Mouse (Mus musculus) cerebellum, adult 8-10 months (tissue): ENCODE measurements at regions not wholly inside any gene's neighbourhood (a gene's known extent, or its start where the extent isn't known, plus 50 kb on each side); places are given as distances from the start of the nearest gene placed in this dataset.

Source experiments
- DNase-seq: peaks from one replicate; pipeline ENCODE4 v3.0.0; 2022

DNA sequence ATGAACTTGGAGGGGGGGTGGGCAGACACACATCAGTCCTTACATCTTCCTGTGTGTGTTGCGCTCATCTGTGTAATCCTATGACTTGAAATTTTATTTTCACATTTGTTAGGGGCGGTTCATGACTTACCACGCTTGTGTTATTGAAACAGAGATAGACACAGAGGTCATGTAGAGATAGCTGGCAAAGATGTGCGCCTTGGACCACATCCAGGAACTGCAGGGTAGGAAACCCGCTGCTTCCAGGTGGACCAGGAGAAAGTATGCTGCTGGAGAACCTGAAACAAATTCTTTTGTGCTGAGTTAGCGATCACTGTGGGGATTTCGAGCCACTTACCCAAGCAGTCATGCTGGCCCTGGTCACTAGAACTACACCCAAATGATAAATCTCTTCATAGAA, 89.1 kb downstream of the Kcnj2 start:
- no peak for DNase-seq

DNA sequence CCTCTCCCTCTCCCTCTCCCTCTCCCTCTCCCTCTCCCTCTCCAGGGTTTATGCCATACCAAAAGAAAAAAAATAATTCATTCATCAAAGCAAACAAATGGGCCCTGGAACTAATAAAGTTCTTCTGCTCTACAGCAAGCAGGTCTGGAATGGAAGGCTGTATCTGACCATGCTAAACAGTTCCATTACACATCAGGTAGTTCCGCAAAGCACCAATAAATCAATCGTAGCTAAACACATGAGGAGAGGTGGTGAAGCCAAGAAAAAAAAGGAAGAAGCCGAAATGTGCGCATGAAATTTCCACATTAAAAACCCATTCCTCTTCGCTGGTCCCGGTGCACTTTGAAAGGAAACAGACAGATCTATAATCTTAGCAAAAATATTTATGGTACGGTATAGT, 89.8 kb downstream of the Kcnj2 start:
- DNase-seq = no peak

DNA sequence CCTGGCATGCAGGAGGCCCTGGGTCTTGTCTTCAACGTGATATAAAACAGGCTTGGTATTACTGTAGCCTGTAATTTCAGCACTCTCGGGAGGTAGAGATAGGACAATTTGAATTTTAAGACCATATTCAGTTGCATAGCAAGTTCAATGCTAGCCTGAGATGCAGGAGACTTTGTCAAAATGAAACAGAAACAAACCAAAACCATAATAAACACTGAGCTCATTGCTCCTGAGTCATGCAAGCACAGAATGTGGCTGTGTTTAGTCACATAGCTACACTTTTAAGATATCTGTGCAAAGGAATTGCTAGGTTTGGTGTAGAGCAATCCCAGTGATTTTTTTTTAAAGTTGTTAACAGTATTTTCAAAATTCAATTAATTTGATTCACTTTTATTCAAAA, 93.3 kb downstream of the Kcnj2 start:
- DNase-seq = no peak

DNA sequence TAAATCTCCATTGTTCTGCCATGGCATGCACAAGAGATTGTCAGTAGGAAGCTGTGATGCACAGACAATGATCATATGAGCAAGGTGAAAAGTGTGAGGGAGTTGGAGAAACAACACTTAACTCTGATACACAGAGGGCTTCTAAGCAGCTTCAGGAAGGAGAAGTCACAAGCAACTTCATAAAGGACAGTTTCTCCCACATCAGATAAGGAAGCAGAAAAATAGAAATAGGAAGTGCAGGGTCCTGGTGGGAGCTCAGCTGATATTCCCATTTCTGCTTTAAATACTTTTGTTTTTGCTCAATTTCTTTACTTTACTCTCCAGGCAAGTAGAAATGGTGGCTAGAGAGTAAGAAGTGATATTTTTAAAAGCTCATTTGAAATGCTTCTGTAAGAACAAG, 98.9 kb downstream of the Kcnj2 start:
- DNase-seq = no peak

GRCm38 (mm10) chr11:111170174-111170800, 104.3 kb downstream of the Kcnj2 start:
- no peak for DNase-seq

DNA sequence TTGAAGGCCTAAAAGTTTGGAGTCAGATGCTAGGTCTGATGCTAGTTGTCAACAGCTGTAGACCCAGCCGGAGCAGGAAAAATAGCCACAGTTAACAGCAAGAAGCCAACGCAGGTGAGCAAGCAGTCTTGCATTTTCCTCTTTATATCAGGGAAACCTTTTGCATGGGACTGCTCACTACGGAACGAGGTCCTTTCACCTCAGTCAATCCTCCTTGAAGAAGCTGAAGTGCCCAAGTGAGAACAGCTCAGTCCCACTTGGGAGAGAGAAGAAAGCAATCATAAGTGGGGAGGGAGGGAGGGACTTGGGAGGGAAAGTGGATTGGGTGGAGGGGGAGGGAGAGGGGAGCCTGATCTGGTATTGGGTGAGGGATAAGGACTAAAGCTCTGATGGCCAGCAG, 107.6 kb downstream of the Kcnj2 start:
- DNase-seq = no peak

DNA sequence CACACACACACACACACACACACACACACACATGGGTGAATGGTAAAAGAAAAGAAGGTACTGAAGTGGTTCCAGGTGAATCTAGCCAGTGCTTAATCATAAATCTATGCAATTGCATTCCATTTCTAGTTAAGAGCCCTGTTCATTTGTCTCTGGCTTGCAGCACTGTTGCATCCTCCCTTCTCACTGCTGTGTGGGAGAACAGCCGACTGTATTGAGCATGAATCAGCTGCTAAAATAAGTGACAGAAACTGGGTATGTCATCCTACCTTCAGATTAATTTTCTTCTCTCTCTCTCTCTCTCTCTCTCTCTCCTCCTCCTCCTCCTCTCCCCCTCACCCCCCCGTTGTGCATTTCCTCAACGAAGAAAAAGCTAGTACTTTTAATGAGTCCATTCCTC, 109.6 kb downstream of the Kcnj2 start:
- DNase-seq = no peak

DNA sequence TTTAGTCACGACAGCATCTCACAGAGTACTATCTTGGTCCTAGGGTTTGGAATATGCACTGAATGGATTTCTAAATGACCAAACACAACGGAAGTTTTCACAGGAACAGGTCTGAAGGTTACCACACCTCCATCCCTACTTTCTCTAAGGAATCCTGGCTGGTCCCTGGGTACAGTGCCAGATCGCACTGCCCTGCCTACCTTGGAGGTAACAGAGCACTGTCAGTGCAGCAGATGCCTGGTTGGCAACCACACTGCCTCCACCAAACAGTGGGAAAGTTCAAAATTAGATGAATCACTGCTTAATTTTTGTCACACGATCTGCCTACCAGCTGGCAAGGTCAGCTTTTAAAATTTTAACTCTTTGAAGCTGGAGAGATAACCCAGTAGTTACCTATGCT, 111.6 kb downstream of the Kcnj2 start:
- DNase-seq = no peak

DNA sequence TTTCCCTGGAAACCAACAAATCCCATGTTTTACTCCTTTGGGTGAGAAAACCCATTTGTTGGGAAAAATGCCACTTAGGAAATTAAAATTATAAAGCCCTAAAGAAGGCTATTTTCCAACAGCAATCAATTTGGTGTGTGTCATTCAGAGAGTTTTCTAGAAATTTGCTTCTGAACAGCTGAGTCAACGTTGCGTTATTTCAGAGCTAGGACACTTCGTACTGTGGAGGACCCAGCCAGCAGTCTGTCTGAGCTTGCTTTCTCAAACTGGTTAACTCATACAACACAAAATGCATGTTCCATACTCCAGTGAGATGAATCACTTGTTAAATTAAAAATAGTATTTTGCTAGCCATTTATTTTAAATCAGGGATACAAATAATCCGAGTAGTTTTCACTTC, 131.5 kb downstream of the Kcnj2 start:
- no peak for DNase-seq

DNA sequence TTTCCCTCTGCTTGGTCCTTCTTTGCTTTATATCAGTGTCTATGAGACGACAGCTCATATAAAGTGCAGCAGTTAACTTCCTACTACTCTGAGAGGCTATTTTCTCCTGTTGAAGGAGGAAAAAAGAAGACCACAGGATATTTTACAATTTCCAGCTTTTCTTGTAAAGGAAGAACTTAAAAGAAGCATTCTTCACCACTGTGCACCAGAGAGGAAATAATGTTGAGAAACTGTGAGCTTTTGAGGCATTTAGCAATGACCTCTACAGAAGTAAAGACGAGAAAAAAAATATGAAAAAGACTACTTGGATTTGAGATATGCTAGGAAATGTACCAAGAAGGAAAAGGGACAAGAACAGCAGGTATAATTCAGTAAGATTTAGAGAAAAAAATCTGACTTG, 134.5 kb downstream of the Kcnj2 start:
- DNase-seq = no peak

GRCm38 (mm10) chr11:111202780-111203179, 136.8 kb downstream of the Kcnj2 start:
- no peak for DNase-seq

DNA sequence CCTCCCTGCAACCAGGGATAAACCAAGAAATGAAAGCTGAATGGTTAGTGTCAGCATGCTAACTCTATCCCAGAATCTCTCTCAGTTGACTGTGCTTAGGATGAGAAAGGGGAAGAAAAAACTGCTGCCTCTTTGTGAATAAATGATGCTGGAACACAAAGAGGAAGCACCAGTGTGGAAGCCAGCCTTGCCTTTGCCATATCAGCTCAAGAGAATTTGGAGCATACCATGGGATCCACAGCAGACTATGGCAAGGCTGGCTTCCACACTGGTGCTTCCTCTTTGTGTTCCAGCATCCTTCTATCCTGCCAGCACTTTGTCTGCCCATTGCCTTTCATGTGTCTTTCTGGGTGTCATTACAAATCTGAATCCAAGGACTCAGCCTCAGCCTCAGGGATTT, 144.6 kb downstream of the Kcnj2 start:
- DNase-seq = no peak

GRCm38 (mm10) chr11:111212038-111212701, 146.2 kb downstream of the Kcnj2 start:
- no peak for DNase-seq

- no peak for DNase-seq
Measured at GRCm38 (mm10) chr11:111212702-111213328, 146.9 kb downstream of the Kcnj2 start.

GRCm38 (mm10) chr11:111215006-111215405, 149.0 kb downstream of the Kcnj2 start:
- DNase-seq = no peak

DNA sequence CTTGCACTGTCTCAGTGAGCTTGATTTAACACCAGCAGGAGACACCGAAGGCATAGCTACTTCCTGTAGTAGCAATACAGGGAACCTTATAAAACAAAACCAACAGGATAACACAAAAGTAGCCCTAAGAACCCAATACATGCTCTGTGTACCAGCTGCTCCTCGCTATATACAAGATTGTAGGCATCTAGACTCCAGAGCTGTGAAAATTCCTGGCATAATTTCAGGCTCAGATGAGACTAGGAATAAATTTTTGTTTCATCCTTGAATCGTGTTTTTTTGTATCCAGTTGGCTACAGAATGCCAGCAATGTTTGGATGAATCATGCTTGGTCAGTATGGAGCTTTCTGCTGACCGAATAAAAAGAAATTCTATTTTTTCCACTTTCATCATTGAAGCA, 157.9 kb downstream of the Kcnj2 start:
- no peak for DNase-seq

- no peak for DNase-seq
Measured at GRCm38 (mm10) chr11:111227305-111227704, 161.3 kb downstream of the Kcnj2 start.

- no peak for DNase-seq
Measured at GRCm38 (mm10) chr11:111236741-111237140, 170.8 kb downstream of the Kcnj2 start.

DNA sequence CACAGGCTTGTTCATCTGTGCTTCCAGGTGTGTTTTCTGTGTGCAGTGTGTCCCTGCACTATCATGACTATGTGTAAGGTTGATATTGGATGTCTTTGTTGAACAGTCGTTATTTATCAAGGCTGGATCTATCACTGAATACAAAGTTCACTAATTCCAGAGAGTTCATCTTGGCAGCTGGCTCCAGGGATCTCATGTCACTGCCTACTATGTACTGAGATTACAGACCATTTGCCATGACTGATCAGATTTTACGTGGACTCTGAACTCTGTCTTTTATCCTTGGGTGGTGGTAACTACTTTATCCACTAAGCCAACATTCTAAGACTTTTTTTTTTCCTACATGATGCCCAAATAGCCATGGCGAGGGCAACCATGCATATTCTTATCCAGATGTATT, 173.8 kb downstream of the Kcnj2 start:
- DNase-seq = no peak

DNA sequence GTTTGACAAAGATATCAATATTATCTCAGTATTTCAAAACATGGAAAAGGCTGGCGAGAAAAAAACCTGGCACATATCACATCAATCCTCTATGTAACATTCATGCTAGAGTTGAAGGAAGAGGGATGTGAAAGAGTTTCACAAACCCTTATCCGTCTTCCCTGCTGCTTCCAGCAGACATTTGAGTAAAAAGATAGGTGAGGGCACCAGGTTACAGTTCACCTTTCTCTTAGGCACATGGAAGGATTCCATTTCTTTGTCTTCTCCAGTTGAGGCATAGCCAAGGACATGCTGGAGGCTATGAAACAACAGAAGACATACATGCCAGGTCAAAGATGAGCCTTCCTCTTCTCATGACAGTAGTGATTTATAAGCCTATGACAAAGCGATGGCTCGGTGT, 186.3 kb downstream of the Kcnj2 start:
- no peak for DNase-seq

DNA sequence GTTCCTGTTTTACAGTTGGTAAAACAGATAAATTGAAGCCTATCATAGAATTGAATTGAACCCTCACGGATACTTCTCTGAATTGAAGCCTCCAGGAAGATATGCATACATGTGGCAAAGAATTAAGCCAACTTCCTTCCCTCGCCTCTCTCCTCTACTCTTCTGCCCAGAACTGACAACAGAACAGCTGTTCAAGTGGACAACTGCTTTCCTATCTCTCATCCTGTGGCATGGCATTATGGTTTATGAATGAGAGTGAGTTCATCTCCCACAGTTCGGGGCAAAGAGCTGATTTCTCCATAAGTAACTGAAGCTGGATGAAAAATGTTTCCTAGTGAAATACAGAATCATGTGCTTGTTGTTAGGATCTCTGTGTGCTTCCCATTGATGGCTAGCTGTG, 190.6 kb downstream of the Kcnj2 start:
- no peak for DNase-seq

DNA sequence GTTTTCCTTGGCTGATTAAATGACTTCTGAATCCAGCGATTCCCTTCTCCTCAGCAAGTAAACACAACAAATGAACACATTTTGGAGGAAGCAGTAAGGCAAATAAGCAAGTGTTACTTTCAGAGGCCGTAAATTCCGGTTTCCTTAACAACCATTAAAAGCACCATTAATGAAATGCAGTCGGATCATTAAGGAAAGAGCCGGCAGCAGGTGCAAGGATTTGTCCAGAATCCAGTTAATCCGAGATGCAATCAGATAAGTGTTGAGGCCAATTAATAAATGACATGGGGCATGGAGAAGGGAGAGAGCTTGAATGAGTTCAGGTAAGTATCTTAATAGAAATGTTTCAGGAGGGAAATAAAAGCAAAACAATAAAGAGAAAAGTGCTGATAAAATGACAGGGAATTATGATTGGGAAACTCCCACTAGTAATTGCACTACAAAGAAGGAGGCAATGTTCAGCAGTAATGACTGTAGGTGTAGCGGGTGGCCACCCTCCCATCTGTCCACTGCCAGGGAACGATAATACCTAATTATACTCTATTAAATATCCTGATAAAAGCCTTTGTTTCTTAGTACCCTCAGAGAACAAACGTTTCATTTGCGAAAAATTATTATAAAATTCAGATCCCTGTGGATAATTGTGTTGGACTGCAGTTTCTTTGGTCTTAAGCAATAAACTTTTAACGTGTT, 194.9 kb downstream of the Kcnj2 start:
- DNase-seq = no peak

DNA sequence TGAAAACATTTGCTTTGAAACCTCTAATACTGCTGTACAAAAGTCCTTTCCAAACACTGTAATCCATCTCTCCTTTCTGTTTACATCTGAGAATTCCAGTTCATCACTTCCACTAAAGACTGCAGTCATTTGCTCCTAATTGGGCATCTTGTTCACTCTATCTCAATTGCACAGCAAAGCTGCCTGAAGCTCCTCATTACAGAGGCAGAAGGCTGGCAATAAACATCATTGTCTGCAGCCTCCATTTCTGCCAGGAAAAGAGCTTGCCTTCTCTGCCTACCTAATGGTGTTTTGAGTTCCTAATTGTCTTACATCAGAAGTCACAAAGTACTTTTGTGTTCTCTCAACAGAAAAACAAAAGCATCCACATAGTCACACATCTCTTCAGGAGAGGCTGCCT, 207.7 kb downstream of the Kcnj2 start:
- DNase-seq = no peak

GRCm38 (mm10) chr11:111280769-111281168, 214.8 kb downstream of the Kcnj2 start:
- DNase-seq = no peak
